Mouse (Mus musculus): ENCODE measurements around the gene Brk1. TPM values are rescaled to one million over a fixed set of nuclear protein-coding genes. Genes with fewer than 3 reads are reported as not detected.
A peak's percentile ranks its signal among the peaks of the same experiment; 100 is the strongest.

Brk1 gene
- polyA plus RNA-seq (2016; fragmentation: Nextera tagmentation; extraction: Ambion mirVana): 170 and 197 TPM in 2 replicates

DNA sequence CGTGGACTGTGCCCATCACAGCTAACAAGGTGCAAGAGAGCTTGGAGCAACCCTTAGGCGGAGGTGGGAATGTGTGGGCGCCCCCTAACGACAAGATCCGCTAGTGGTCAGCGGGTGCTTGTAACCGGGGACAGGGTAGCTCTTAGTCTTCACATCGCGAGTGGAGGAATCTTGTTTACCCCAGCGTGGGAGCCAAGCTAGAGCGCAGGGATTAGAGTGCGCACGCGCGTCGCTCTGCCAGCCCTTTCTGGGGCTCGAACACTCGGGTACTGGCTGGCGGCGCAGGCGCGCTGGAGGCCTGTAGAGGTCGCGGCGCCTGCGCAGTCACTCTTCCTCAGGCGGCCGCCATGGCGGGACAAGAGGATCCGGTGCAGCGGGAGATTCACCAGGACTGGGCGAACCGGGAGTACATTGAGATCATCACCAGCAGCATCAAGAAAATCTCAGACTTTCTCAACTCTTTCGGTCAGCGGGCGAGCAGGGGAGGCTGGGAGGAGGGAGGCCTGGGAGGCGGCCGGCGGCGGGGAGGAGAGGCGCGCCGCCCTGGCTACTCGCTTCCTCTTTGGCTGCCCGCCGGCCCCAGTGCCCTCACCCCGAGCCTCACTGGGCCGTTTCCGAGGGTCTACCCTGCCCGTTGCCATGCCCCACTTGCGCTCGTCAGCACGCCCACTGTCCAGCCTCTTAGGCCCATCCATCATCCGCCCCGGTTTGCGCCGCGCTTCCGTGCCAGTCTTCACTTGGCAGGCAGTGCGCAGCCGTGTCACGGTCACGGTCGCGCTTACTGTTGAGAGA, at the start of gene Brk1:
Gene Brk1 (plus strand): TSS at position 341 of the 792 bp plus-strand sequence.
- H3K27ac ChIP-seq: peak within 1 kb of the TSS; percentile 91
- peak within 1 kb of the TSS; percentile 84 for H3K4me3 ChIP-seq
- WGBS: under 1% methylated on average over 65 of the region's 65 CpGs
- no peaks in the 10 kb centered on the region for H3K27me3 ChIP-seq (ENCODE audit: insufficient read depth, poor library complexity, severe bottlenecking)
- H3K9me3 ChIP-seq: no peaks in the 10 kb centered on the region
- no peaks in the 10 kb centered on the region for H3K36me3 ChIP-seq
- peaks cover 18% of the 10 kb centered on the region for H3K4me1 ChIP-seq
- DNase-seq (ENCODE audit: low spot score): peak; percentile 94

DNA sequence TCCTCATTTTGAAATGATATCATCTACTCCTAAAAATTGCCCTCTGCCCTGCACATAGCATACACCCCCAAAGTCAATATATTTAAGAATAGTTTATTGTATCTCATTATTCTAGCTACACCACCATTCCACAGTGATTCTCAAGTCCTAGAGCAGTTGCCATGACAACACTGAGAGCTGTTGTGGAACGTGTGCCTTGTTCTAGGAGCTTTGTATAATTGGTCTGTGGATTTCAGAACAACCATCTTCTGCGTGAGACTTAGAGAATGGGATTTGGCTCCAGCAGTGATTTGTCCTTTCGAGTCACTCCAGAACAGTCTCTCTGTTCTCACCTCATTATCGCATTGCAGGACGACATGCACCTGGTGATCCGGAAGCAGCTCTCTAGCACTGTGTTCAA, 44.8 kb upstream of the Brk1 start:
- Histone ChIP-seq H3K36me3 (peaks cover 49% of the 10 kb centered on the region), H3K9me3 (no peaks in the 10 kb centered on the region)
- 84% methylated on average over 6 of the region's 6 CpGs for WGBS

DNA sequence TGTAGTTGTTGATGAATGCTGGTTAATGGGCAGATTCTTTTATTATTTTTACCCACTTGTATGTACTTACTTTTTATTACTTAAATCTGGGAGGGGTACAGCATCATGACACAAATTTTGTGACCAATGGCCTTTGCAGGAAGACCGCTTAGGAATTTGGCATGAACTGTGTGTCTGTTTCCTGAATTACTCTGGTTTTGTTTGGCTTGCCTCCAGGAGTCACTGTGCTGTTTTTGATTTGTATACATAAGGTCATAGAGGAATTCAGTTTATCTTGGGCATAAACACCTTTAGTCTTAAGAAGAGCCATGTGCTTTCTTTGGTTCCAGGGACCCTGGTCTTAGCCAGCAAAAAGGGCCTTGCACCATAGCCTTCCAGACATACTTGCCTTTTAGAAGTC, 40.0 kb upstream of the Brk1 start:
- Histone ChIP-seq H3K36me3 (peaks cover 73% of the 10 kb centered on the region), H3K27ac (no peak overlapping the region), H3K9me3 (no peaks in the 10 kb centered on the region), H3K4me1 (no peaks in the 10 kb centered on the region), H3K4me3 (no peak overlapping the region), H3K27me3 (ENCODE audit: insufficient read depth, poor library complexity, severe bottlenecking) (no peaks in the 10 kb centered on the region)
- DNase-seq (ENCODE audit: low spot score): no peak
- 80% methylated on average over 1 of the region's 1 CpGs for WGBS

More for the DNA sequence above, 44.8 kb upstream of the Brk1 start:
- no peak for DNase-seq (ENCODE audit: low spot score)
- no peak overlapping the region for H3K27ac ChIP-seq
- no peaks in the 10 kb centered on the region for H3K27me3 ChIP-seq (ENCODE audit: insufficient read depth, poor library complexity, severe bottlenecking)
- H3K4me3 ChIP-seq: no peak overlapping the region
- no peaks in the 10 kb centered on the region for H3K4me1 ChIP-seq

DNA sequence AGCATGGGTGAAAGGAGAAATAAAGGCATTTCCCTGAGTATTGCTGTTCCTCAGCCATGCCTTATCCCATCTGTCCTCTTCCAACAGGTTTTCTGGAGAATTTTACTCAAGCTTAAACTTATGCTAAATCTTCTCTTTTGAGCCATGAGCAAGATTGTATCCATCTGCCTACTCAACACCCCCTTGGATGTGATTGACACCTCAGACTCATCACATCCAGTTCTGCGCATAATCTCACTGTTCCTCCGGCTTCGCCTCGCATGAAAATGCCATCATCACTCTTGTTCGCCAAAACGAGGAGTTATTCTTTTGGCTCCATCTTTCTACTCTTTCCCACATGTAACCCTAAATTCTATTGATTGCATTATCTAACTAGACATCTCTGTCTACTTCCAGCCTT, 28.5 kb upstream of the Brk1 start:
- Histone ChIP-seq H3K4me1 (no peaks in the 10 kb centered on the region), H3K36me3 (peaks cover 57% of the 10 kb centered on the region), H3K27ac (no peak overlapping the region), H3K27me3 (ENCODE audit: insufficient read depth, poor library complexity, severe bottlenecking) (no peaks in the 10 kb centered on the region), H3K4me3 (no peak overlapping the region), H3K9me3 (no peaks in the 10 kb centered on the region)
- 95% methylated on average over 6 of the region's 6 CpGs for WGBS
- DNase-seq (ENCODE audit: low spot score): no peak

DNA sequence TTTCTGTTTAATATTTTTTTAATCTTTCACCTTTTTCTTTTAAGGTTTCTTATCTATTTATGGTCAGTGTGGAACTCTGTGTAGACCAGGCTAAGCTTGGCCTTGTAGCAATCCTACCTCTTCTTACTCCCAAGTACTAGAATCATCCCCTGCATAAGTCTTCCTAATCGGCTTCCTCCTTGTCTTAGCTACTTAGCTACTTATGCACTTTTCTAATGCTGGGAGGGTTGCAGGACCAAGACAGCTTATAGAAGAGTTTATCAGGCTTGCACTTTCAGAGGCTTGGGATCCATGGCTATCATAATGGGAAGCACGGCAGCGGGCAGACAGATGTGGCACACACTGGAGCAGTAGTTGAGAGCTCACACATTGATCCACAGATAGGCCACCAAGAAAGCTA, 25.3 kb upstream of the Brk1 start:
- Histone ChIP-seq H3K4me1 (no peaks in the 10 kb centered on the region), H3K27ac (no peak overlapping the region), H3K27me3 (ENCODE audit: insufficient read depth, poor library complexity, severe bottlenecking) (no peaks in the 10 kb centered on the region), H3K9me3 (no peaks in the 10 kb centered on the region), H3K4me3 (no peak overlapping the region), H3K36me3 (peaks cover 53% of the 10 kb centered on the region)
- no peak for DNase-seq (ENCODE audit: low spot score)
- WGBS: 88% methylated on average over 3 of the region's 3 CpGs

DNA sequence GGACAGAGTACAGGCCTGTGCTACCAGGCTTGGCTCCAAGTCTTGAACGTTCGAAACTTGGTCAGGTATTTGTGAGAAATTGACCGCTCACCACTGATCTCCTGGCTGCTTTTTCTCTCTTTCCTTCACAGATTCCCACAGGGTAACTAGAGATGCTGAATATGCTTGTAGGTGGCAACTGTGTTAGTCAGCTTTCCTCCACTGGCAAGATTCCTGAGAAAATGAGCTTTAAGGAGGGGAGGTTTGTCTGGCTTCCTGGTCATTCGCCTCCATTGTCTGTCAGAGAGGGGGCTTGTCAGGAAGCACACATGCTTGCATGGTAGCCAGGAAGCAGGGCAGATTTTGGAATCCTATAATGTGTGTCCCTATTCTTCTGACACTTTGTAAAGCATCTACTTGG, 21.5 kb upstream of the Brk1 start:
- Histone ChIP-seq H3K9me3 (no peaks in the 10 kb centered on the region), H3K4me1 (no peaks in the 10 kb centered on the region), H3K27ac (no peak overlapping the region), H3K36me3 (peaks cover 32% of the 10 kb centered on the region), H3K27me3 (ENCODE audit: insufficient read depth, poor library complexity, severe bottlenecking) (no peaks in the 10 kb centered on the region), H3K4me3 (no peak overlapping the region)
- WGBS: 93% methylated on average over 4 of the region's 4 CpGs
- no peak for DNase-seq (ENCODE audit: low spot score)

DNA sequence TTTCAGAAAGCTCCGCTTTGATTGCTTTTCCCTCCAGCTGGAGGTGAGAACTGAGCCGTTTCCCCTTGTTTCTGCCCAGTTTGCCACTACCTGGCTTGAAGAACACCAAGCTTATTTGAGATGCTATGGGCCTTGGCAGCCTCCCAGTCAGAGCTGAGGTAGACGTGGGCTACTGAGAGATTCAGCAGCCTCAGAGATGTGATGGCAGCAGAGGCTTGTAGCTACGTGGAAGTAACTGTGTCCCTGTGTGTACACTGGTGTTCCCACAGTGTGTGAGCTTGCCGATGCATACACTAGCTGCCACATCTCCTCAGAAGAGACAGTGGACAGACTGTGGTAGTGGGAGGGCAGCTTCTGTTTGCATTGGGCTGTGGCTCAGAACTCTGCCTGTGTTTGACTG, 19.5 kb upstream of the Brk1 start:
- Histone ChIP-seq H3K4me3 (no peak overlapping the region), H3K4me1 (no peaks in the 10 kb centered on the region), H3K27ac (no peak overlapping the region), H3K27me3 (ENCODE audit: insufficient read depth, poor library complexity, severe bottlenecking) (no peaks in the 10 kb centered on the region), H3K9me3 (no peaks in the 10 kb centered on the region), H3K36me3 (peaks cover 33% of the 10 kb centered on the region)
- 90% methylated on average over 5 of the region's 5 CpGs for WGBS
- DNase-seq (ENCODE audit: low spot score): no peak

DNA sequence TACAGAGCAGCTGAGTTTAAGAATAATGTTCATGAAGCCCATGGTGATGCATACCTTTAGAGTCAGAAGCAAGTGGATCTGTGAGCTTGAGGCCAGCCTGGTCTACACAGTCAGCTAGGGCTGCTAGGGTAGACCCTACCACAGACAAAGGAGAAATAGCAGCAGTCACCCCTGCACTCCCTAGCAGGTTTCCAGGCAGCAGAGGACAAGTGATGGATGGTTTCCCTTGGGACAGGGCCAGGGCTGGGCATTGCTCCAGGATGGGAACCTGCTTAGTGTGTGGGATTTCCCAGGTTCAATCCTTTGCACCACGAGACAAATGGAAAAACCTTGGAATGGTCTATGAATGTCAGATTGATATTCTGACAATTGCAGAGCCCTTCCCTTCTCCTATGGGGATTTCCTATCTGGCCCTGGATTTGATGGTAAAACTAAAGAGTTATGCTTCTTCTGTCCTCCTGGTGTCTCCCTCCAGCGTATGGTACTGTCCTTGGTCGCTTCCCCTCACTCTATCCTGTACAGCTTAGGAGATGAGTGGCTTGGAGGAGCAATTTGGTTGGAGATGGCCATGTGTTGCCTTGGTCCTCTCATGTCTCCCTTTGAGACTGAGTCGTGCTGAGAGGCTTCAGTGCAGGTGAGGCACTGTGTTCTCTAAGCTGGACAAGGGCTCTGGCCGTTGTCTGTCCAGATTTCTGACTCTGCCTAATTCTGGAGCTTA, 17.9 kb upstream of the Brk1 start:
- Histone ChIP-seq H3K4me1 (no peaks in the 10 kb centered on the region), H3K4me3 (no peak overlapping the region), H3K27me3 (ENCODE audit: insufficient read depth, poor library complexity, severe bottlenecking) (no peaks in the 10 kb centered on the region), H3K9me3 (no peaks in the 10 kb centered on the region), H3K27ac (no peak overlapping the region), H3K36me3 (peaks cover 29% of the 10 kb centered on the region)
- no peak for DNase-seq (ENCODE audit: low spot score)
- 78% methylated on average over 5 of the region's 5 CpGs for WGBS

DNA sequence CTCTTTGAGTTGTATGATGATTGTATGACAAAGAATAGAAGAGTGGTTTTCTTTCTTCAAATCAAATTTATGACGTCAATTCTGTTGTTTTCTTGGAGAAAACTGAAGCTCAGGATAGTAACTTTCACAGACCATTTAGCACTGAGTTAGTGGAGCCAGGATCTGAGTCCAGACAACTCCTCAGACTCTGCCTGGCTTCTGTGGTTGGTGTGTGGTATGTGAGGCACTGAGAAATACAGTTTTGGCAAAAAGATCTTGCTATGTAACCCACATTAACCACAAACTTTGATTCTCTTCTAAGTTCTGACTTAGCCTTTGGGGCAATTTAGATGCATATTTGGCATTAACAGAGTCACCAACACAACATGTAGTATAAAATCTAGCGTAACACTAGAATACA, 11.9 kb upstream of the Brk1 start:
- peaks cover 19% of the 10 kb centered on the region for H3K36me3 ChIP-seq
- no peaks in the 10 kb centered on the region for H3K27me3 ChIP-seq (ENCODE audit: insufficient read depth, poor library complexity, severe bottlenecking)
- H3K9me3 ChIP-seq: no peaks in the 10 kb centered on the region
- no peak overlapping the region for H3K4me3 ChIP-seq
- no peak overlapping the region for H3K27ac ChIP-seq
- no peaks in the 10 kb centered on the region for H3K4me1 ChIP-seq
- no peak for DNase-seq (ENCODE audit: low spot score)
- WGBS: 92% methylated on average over 2 of the region's 2 CpGs

DNA sequence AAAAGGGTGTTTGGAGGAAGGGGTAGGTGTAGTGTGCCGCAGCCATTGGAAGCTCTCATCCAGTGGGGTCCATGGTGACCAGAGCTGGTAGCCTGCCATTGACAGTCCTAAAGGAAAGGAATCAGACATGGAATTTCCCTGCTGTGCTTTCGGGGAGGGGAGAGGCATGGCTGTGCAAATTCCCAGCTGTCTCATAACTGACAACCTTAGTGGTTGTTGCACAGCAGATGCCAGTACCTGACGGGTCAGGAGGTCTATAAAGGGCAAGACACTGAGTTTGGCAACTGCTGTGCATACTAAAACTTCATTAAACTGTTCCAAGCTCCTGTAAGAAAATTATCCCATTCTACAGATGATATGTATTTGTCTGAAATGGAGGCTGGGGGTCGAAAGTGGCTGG, 6.6 kb upstream of the Brk1 start:
- Histone ChIP-seq H3K27ac (no peak overlapping the region), H3K9me3 (no peaks in the 10 kb centered on the region), H3K27me3 (ENCODE audit: insufficient read depth, poor library complexity, severe bottlenecking) (no peaks in the 10 kb centered on the region), H3K36me3 (peaks cover 10% of the 10 kb centered on the region; the same call in 1 of the 2 replicates), H3K4me3 (no peak overlapping the region), H3K4me1 (peaks cover 8% of the 10 kb centered on the region)
- no peak for DNase-seq (ENCODE audit: low spot score)
- 88% methylated on average over 4 of the region's 4 CpGs for WGBS

DNA sequence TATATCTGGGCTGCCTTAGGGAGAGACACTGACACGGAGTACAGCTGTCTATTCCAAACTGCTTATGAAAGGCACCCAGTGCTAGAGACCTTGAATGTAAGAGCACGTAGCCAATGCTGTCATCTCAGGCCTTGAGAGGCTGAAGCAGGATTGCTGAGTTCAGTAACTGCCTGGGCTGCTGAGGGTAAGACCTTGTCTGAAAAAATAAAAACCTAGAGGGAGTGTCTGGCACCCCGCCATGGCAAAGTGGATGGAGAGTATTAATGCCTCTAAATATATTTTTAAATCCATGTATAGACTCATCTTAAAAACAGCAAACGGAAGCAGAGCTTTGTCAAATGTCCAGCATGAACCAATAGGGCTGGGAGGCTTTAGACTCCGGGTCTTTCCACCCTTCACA, 4.7 kb upstream of the Brk1 start:
- Histone ChIP-seq H3K27me3 (ENCODE audit: insufficient read depth, poor library complexity, severe bottlenecking) (no peaks in the 10 kb centered on the region), H3K4me3 (no peak overlapping the region), H3K36me3 (peaks cover 10% of the 10 kb centered on the region; the same call in 1 of the 2 replicates), H3K9me3 (no peaks in the 10 kb centered on the region), H3K27ac (no peak overlapping the region), H3K4me1 (peaks cover 8% of the 10 kb centered on the region)
- 82% methylated on average over 5 of the region's 5 CpGs for WGBS
- DNase-seq (ENCODE audit: low spot score): no peak

DNA sequence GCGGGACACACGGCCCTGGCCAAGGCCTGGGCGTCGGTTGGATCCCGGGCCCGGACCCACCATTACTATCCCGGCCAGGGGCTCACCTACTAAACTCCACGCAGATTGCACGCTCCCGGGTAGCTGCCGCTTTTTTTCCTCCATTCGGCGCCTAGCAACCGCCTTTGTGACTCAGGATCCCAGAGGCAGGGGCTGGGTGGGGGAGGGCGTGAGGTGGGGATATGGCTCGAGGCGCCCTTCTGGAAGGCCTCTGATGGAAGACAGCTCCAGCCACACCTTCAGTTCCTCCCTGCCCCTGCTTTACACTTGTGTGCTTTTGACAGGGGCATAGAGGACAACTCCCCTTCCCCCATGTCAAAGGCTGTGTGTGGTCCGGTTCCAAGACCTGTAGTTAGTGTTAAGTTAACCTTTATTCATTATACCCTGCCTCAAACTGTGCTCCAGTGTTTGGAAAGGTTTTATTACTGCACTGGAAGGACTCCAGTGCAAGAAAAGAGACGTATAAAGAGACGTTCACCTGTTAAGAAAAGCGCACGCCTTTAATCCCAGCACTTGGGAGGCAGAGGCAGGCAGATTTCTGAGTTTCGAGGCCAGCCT, 3.9 kb upstream of the Brk1 start, which contains the start of gene Fancd2os:
Gene Fancd2os (minus strand): TSS at position 173 of the 597 bp plus-strand sequence.
- peaks cover 10% of the 10 kb centered on the region; the same call in 1 of the 2 replicates for H3K36me3 ChIP-seq
- no peak for DNase-seq (ENCODE audit: low spot score)
- H3K27ac ChIP-seq: 0 out of 2 replicates have a peak within 1 kb of the TSS, but pooled peaks have one; percentile 47
- no peak within 1 kb of the TSS for H3K4me3 ChIP-seq
- 42% methylated on average over 23 of the region's 23 CpGs for WGBS
- H3K27me3 ChIP-seq (ENCODE audit: insufficient read depth, poor library complexity, severe bottlenecking): no peaks in the 10 kb centered on the region
- H3K4me1 ChIP-seq: peaks cover 12% of the 10 kb centered on the region
- H3K9me3 ChIP-seq: no peaks in the 10 kb centered on the region

DNA sequence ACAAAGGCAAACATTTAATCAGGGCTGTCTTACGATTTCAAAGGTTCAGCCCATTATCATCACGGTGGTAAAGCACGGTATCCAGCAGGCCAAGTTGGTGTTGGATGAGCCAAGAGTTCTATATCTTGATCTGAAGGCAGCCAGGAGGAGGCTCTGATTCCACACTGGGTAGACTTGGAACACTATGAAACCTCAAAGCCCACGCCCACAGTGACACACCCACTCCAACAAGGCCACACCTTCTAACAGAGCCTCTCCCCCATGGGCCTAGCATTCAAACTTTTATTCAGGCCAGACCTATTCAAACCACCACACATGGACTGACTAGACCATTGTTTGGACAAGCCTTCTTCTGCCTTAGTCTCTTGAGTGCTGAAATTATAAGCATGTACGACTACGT, 1.8 kb upstream of the Brk1 start:
- 88% methylated on average over 6 of the region's 6 CpGs for WGBS
- DNase-seq (ENCODE audit: low spot score): no peak
- H3K4me3 ChIP-seq: no peak overlapping the region

More for the DNA sequence above, 1.8 kb upstream of the Brk1 start:
- H3K27ac ChIP-seq: no peak overlapping the region
- H3K36me3 ChIP-seq: peaks cover 1% of the 10 kb centered on the region; the same call in 1 of the 2 replicates
- H3K4me1 ChIP-seq: peaks cover 18% of the 10 kb centered on the region
- no peaks in the 10 kb centered on the region for H3K27me3 ChIP-seq (ENCODE audit: insufficient read depth, poor library complexity, severe bottlenecking)
- no peaks in the 10 kb centered on the region for H3K9me3 ChIP-seq
